Mouse (Mus musculus): Measurements from ENCODE around the gene Pih1d2. TPM values are rescaled to one million over a fixed set of nuclear protein-coding genes. Genes with fewer than 3 reads are reported as not detected.

The Pih1d2 gene
- 1 to 10 TPM; 1.4 to 2.1 TPM for total RNA-seq (2021)

DNA sequence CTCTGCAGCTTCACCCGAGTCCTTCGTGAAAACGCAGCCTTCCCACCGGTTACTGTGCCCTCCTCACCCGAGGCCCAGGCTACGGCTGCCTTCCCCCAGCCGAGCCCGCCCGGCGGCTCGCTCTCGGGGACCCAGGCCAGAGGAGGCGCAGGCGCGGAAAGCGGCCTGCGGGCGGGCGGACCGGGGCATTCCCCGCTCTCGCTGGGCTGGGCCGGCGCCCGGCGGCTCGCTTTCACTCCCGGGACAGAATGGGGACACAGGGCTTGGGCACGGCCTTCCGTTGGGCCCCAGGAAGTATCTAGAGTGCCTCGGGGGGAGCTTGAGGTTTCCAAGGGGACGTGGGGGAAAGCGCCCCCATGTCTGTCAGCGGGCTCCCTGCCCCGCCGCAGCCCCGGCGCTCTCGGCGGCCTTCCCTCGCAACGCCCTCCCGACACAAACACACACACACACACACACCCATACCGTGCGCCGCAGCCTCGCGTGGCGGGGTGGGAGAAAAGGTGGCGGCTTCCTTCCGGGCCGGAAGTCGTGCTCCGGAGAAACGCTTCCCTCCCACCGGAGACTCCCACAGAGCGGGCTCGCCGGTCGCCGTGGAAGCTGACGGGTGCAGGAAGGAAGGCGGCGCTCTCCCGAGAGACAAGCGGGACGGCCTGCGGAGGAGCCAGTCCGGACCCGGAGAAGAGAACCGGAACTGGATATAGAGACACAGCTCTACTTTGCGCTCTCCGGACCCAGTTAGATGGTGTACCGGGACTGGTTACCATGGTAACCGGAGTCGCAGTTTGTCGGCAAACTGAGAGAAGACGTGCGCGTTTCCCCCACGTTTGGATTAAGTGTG is at the start of gene Pih1d2, which contains the start of gene Nkapd1:
Gene Pih1d2, plus strand, starts transcription at position 556 of the 838 bp plus-strand sequence.
Gene Nkapd1, minus strand, starts transcription at position 699 of the 838 bp plus-strand sequence.
- peak; percentile 88 to 91 for DNase-seq (ENCODE audit: extremely low spot score in 1 of 2, low spot score in 2 of 2)
- intact Hi-C loops (cut with DNase I) = no loop called here

DNA sequence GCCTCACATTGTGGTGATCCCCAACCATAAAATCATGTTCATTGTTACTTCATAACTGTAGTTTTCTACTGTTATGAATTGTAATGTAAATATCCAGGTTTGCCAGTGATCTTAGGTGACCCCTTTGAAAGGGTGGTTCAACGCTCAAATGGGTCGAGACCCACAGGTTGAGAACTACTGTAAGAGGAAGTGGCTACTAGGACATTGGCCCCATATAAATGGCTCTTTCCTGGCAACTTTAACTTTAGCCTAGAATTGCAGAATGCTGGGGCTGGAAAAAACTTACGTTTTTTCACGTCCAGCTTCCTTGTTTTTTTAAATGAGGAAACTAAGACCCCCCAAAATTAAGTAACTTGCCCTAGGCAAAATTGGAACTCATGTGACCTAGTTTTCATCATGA is 49.7 kb upstream of the Pih1d2 start:
- no peak for DNase-seq (ENCODE audit: extremely low spot score in 1 of 2, low spot score in 2 of 2)
- intact Hi-C loops (cut with DNase I) = no loop called here

DNA sequence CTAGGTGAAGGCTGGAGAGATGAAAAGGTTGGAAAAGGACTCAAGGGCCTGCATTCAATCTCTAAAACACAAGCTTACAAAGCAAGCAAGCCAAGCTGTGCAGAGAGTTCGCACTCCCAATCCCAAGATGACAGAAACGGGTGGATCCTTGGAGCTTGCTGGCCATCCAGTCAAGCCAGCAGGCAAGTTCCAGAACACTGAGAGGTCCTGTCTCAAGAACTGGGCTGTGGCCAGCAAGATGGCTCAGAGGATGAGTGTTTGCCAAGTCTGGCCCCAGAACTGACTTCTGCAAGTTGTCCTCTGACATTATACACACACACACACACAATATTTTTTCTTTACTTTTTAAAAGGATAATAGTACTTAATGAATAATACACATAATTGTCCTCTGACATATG is 49.2 kb upstream of the Pih1d2 start:
- intact Hi-C loops (cut with DNase I) = no loop called here
- DNase-seq (ENCODE audit: extremely low spot score in 1 of 2, low spot score in 2 of 2) = no peak

DNA sequence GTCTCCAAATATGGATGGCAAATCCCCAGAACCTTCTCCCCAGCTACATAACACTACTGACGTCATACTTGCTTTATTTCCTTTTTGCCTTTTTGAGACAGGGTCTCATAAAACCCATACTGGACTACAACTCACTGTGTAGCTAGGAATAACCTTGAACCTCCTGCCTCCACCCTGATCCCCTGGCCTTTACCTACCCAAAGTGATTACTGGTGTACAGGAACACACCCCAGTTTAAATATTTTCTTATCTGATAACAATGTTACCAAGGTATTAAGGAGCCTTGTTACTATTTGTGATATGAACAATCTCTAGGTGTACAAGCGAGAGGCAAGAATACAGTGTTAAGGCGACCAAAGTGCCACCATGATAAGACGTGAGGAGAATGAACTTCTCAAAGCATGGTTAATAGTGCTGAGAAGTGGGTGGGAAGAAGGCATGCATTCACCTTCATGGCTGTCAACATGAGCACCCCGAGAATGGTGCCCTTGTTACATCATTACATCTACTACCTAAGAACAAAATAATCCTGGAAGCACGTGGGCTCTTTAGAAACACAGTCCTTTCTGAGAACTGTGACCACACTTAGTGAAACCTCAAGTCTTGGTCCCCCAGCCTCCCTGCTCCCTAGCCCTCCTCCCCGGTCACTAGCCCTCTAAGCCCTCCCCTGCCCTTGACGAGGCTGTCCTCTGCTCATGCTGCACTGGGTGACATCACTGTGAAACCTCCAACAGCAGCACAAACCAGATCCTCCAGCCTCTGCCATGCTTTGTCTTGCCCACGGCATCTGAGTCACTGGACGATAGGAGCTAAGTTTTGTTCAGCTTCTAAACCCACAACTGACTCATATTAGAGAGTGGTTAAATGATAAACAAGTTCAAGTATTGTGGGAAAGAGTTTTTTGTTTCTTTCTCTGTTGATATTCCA is 47.3 kb upstream of the Pih1d2 start:
- DNase-seq (ENCODE audit: extremely low spot score in 1 of 2, low spot score in 2 of 2) = no peak
- intact Hi-C loops (cut with DNase I) = no loop called here

DNA sequence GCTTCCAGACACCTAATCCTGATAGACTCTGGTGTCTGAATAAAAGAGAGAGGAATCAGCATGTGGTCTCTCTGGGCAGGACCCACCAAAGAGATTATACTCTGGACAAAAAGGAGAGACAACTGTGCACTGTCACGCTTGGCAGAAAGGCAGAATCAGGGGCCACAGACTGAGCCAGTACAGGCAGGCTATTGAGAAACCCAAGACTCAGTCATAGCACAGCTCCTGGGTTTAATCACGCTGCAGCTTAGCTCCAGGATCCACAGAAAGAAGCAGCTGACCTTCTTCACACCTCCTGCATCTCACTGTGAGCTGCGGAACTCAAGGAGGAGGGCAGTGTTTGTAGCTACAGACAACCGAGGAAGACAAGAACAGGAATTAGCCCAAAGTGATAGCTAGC is 36.8 kb upstream of the Pih1d2 start:
- DNase-seq (ENCODE audit: extremely low spot score in 1 of 2, low spot score in 2 of 2) = no peak
- intact Hi-C loops (cut with DNase I) = no loop called here

DNA sequence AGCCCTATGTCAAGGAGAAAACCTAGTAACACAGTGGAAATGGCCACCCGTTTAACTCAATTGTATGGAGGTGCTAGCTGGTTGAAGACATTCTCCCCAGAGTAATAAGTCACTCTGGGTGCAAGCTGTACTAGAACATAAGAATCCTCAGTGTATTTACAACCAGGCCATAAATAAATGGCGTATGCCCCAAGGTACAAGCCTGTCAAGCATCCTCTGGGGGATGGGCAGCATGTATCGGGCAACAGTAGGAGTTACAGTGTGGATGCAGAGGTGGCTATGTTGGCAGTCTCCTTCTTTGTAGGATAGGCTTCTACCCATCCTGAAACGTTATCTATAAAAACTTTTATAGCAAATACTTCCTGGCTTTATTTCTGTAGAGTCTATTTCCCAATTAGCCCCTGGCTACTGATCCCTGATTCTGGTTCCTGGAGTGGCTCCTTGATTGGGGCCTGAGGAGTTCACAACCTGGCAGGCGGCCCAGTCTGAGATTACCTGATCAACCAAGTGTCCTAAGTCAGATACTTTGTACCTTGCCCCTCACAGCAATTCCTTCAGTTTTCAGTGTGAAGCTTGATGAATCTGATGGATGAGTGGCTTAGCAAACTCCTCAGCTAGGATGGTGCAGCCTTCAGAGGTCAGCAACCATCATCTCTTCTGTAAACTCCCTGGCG is 31.8 kb upstream of the Pih1d2 start:
- intact Hi-C loops (cut with DNase I) = no loop called here
- no peak for DNase-seq (ENCODE audit: extremely low spot score in 1 of 2, low spot score in 2 of 2)

DNA sequence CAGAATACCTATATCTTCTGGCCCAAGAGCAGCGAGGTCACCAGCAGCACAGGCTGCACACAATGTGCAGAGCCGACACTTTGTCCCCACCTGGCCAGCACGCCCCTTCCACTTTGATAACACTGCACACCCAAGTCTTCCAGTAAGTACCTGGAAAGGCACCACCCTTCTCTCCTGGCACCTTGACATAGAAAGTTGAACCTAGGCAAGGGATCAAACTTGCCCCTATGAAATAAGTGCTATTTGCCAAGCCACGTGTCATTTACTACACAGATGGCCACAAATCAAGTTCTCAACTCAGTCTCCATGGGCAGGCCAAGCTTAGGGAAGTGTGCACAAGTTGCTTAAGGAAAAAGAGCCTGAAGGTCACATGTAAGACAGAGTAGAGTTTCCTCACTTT is 30.2 kb upstream of the Pih1d2 start:
- DNase-seq (ENCODE audit: extremely low spot score in 1 of 2, low spot score in 2 of 2) = no peak
- intact Hi-C loops (cut with DNase I) = no loop called here

DNA sequence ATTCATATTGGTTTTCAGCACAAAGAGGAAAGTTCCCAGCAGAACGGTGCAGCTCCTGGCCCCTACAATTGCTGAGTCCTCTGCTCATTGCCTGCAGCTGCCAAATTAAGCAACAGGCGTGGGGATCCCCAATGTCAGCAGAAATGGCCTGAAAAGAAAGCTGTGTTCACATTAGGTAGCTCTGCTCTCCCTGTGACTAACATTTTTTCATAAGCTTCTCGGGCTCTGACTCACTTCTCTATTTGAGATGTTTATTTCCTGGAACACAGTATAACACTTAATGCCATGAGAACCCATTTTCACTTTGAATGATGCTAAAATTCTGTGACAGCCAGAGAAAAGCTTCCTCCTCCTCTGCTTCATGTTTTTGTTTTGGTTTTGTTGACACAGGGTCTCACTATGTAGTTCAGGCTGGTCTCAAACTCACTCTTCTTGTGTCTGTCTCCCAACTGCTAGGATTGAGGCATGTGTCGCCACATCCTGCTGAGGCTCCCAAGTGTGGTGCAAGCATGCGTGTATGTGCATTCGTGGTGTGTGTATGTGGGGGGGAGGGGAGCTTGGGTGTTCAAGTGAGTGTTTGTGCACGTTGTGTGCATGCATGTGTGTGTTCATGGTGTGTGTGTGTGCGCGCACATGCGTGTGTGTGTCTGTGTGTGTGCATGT is 26.1 kb upstream of the Pih1d2 start:
- DNase-seq (ENCODE audit: extremely low spot score in 1 of 2, low spot score in 2 of 2) = no peak
- intact Hi-C loops (cut with DNase I) = no loop called here

DNA sequence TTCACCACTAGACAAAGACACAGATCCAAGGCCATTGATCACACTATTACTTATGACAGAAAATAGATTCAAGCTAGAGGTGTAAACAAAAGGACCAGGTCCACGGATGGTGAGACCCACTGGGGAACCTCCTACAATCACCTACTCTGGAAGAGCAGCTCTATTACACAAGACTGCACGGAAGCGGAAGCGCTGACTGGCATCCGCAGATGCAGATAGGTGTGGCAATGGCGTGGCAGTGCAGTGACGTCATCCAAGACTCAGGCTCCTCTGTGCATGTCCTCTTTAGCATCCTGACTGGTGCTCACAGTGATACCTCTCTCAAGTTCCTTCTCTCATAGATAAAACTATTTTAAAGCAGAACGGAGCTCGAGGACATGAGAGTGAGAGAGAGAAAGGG is 24.2 kb upstream of the Pih1d2 start:
- intact Hi-C loops (cut with DNase I) = no loop called here
- no peak for DNase-seq (ENCODE audit: extremely low spot score in 1 of 2, low spot score in 2 of 2)

DNA sequence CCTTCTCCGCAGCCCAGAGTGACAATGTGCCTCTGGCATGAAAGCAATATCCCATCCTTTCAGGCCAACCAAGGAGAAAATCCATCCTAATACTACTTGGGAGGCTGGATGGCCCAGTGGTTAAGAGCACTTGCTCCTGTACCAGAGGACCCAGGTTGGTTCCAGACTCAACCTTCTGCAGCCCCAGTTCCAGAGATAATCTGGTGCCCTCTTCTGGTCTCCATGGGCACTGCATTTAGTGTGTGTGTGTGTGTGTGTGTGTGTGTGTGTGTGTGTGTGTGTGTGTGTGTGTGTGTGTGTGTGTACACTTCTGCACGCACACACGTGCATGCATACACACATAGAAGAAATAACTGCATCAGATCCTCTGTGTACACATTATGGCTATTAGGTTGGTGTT is 23.6 kb upstream of the Pih1d2 start:
- peak in 1 of 2 experiments; percentile 51 for DNase-seq (ENCODE audit: extremely low spot score in 1 of 2, low spot score in 2 of 2)
- intact Hi-C loops (cut with DNase I) = no loop called here

DNA sequence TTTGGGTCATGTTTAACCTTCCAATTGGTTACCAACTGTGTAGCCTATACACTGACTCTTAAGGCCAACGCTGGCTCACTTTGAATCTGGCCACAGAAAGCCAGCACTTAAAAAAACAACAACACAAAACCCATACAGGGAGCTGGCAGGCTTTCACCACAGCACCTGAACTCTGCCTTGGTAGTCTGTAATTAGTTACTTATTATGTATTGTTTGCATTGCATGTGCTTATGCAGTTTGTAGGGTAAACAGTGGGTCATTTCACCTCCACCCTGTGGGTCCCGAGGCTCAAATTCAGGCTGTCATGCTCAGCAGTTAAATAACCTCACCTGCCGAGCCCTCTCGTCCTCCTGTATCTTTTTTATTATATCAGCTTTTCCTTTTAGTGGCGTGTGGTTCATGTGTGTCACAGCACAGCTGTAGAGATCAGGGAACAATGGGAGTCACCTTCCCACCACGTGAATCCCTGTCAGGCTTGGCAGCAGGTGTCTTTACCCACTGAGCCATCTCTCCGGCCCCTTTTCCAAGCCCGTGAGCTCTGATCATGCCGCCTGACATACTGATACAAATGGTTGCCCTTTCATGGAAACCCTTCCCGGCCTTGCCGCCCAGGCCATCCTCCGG is 22.2 kb upstream of the Pih1d2 start:
- intact Hi-C loops (cut with DNase I) = no loop called here

DNA sequence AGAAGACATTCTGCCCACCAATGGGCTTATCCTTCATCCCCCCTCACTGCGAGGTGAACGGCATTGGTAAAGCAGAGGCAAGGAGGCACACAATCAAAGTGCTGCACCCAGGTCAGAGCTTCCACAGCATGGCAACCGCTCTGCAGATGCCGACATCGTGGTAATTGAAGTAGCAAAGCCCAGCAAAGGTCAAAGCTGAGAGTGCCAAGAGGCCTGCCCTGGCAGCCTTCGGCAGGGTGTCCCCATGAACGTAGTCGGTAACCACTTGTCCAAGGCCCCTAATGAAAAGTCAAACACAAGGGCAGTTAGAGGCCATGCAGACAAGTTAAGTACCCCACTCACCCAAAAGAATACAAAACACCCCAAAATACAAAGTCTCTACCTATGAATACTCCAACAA is 20.1 kb upstream of the Pih1d2 start:
- intact Hi-C loops (cut with DNase I) = no loop called here

More for the DNA sequence above, 22.2 kb upstream of the Pih1d2 start:
- DNase-seq (ENCODE audit: extremely low spot score in 1 of 2, low spot score in 2 of 2) = no peak

DNA sequence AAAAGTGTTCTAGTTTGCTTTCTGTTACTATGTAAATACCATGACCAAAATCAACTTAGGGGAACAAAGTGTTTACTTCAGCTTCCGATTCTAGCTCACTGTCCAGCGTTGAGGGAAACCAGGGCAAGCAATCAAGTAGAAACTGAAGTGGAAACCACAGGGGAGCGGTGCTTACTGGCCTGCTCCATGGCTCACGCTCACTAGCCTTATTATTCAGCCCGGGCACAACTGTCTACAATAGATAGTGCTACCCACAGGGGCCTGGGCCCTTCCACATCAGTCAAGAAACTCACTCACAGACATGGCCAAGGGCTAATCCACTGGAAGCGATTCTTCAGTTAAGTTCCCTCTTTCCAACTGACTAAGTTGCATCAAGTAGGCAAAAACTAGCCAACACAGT is 15.6 kb upstream of the Pih1d2 start:
- intact Hi-C loops (cut with DNase I) = no loop called here
- no peak for DNase-seq (ENCODE audit: extremely low spot score in 1 of 2, low spot score in 2 of 2)

More for the DNA sequence above, 20.1 kb upstream of the Pih1d2 start:
- no peak for DNase-seq (ENCODE audit: extremely low spot score in 1 of 2, low spot score in 2 of 2)

DNA sequence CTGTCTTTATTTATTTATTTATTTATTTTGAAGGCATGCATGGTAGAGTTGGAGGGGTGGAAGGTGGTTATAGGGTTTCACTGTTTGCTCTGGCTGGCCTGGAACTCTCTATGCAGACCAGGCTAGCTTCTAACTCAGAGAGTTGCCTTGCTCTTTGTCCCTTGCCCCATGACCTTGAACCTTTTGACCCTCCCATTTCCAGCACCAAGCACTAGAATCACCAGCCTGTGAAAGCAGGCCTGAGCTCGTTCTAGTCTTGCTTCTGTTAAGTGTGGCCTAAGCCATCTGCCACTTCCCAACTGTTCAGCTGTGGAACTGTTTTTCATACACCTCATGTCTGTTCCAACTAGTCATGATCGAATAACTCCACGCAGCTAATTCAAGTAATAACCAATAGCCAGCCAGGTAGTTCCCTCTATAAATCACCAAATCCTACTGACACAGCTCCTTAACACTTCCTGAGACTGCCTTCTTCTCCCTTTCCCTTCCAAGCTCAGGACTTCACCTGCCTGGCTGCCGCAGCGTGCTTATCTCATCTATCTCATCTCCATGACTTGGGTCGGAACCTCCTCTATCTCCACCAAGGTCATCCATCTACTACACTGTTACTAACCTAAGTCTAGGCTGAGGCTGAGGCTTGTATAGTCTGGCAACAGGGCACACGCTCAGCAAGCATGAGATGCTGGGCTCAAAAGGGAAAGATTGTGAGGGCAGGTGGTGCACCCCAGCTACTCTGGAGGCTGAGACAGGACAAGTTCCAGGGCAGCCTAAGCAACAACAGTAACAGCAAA is 14.9 kb upstream of the Pih1d2 start:
- no peak for DNase-seq (ENCODE audit: extremely low spot score in 1 of 2, low spot score in 2 of 2)
- intact Hi-C loops (cut with DNase I) = no loop called here

DNA sequence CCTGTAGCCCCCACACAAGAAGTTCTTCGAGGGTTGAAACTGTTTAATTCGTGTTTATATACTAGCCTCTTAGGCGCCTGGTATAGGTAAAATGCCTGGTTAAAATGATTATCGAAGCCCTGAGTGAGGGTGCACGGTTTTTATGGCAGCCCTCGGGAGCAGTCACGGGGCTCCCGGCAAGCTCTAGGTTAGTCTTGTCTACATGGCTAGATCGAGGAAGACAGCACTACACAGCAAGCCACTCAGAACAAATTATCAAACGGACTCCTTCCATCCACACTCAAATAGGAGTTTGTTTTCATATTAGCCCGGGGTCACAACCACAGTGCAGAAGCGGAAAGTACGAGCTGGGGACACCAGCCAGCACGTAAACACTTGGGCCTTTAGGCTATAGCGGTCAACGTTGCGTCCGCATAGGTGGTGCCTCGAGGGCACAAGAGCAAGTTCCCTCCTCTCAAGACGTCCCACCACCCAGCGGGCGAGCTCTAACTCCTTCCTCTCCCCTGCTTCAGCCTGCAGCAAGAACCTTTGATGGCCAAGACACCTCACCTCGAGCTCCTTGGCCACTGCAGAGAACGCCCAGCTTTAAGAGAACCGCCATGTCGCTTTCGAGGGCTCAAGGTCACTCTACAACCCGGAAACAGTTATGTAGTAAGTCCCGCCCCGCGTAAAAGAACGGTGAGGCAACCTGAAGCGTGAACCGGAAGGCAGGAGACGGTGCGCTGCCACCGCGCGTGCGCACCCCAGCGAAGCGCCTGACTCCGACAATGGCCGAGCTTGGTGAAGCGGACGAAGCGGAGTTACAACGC is 13.7 kb upstream of the Pih1d2 start, which contains the start of the genes Sdhd and Timm8b:
Gene Sdhd, minus strand, starts transcription at position 624 of the 809 bp plus-strand sequence.
Gene Timm8b, plus strand, starts transcription at position 722 of the 809 bp plus-strand sequence.
- peak; percentile 94 to 96 for DNase-seq (ENCODE audit: extremely low spot score in 1 of 2, low spot score in 2 of 2)
- intact Hi-C loops (cut with DNase I) = no loop called here

DNA sequence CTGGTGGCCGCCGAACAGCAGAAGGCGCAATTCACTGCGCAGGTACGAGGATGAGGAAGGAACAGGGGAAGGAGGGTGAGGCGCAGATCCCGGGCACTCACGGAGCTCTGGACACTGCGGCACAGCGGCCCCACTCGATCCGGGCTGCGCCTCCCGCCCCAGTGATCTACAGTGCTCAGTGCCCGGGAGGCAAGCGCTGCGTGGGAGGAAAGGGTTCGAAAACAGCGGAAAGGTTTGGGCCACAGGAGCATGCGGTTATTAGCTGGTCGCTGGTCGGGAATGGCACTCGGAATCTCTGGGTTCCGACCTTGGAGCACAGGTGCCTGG is 13.2 kb upstream of the Pih1d2 start:
- no peak for DNase-seq (ENCODE audit: extremely low spot score in 1 of 2, low spot score in 2 of 2)
- intact Hi-C loops (cut with DNase I) = no loop called here

DNA sequence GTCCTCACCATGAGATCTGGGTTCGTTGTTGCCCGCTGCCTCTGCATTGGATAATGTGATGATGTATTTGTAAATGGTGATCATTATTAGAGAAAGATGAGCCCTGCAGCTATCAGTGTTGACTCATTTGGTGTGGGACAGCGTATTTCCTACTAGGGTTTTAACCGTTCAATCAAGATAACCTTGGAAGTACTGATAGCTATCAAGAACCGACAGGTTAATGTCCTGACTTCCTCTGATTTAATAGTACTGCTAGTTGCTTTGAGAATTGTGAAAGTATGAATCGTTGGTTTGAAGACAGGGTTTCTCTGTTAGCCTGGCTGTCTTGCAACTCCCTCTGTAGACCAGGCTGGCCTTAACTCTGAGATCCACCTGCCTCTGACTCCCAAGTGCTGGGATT is 12.8 kb upstream of the Pih1d2 start:
- no peak for DNase-seq (ENCODE audit: extremely low spot score in 1 of 2, low spot score in 2 of 2)
- intact Hi-C loops (cut with DNase I) = no loop called here
